Mouse (Mus musculus) left cerebral cortex, postnatal 36 days (tissue): Measurements from ENCODE around the gene Gm2431. TPM values are rescaled to one million over a fixed set of nuclear protein-coding genes. Genes with fewer than 3 reads are reported as not detected.
"Not testable (repeated sequence)": the region's sequence is repeated elsewhere in the genome, so short reads cannot be mapped to it uniquely, and the experiment has no call there.

Experiments
- DNase-seq, 2 experiments: peaks; one replicate each; pipeline ENCODE4 v3.0.0; 2021 to 2022; ENCODE audit warnings: low spot score in 2 of 2, mixed read lengths in 1 of 2
- intact Hi-C: fragments of 180-260 bp; cut with DNase I; formaldehyde crosslinking; loops from one replicate; pipeline ENCODE4 v1.15.1; 2025
- total RNA-seq, 2 experiments: library from RNA; stranded (reverse); gene quantifications; 2 replicates each; pipeline ENCODE4 v1.2.3; 2021

The Gm2431 gene
- not detected for total RNA-seq

GRCm38 (mm10) chr7:142258254-142258653 is at the start of gene Gm2431:
Gene Gm2431, minus strand, starts transcription at chr7:142258354.
- intact Hi-C loops, DNase-seq: not testable (repeated sequence)

- intact Hi-C loops: not testable (repeated sequence)
Observed at GRCm38 (mm10) chr7:142303929-142304328, 45.8 kb upstream of the Gm2431 start.

DNA sequence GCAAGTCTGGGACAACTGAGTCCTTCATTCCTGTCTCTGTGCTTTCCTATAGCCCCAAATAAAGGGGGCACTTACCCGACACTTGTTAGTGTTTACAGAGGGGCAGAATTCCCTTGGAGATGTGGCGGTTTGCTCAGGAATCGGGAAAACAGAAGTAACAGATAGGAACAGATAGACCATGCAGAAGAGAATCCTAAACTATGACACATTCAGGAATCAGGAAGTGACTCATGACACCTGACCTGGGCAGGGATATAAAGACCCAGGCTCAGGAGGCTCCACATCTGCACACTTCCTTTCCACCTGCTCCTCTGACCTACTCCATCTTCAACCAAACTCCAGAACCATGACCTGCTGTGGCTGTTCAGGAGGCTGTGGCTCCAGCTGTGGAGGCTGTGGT is 45.1 kb upstream of the Gm2431 start, which contains the start of gene Krtap5-4:
Gene Krtap5-4 (plus strand): TSS at position 301 of the 400 bp plus-strand sequence.
- intact Hi-C loops: no loop called here
- DNase-seq: no peak

More at GRCm38 (mm10) chr7:142303929-142304328, 45.8 kb upstream of the Gm2431 start:
- DNase-seq: not testable (repeated sequence)

- intact Hi-C loops, DNase-seq: not testable (repeated sequence)
Observed at GRCm38 (mm10) chr7:142297018-142297417, 38.9 kb upstream of the Gm2431 start, which contains the start of gene Krtap5-1. Gene Krtap5-1, minus strand, starts transcription at chr7:142297118.

DNA sequence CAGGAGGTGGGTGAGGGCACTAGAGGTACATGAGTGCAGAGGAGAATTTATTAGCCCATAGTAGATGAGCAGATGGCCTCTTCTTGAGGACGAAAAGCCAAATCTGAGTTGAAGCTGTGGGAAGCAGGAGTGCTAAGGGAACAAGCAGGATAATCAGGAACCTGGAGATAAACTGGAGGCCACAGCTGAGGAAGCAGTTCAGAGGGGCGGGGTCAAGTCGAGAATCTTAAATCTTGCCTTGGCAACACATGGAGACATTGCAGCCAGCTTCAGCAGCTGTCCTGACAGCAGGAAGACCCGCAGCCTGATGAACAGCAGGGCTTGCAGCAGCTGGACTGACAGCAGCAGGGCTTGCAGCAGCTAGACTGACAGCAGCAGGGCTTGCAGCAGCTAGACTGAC is 38.0 kb upstream of the Gm2431 start:
- intact Hi-C loops: not testable (repeated sequence)

DNA sequence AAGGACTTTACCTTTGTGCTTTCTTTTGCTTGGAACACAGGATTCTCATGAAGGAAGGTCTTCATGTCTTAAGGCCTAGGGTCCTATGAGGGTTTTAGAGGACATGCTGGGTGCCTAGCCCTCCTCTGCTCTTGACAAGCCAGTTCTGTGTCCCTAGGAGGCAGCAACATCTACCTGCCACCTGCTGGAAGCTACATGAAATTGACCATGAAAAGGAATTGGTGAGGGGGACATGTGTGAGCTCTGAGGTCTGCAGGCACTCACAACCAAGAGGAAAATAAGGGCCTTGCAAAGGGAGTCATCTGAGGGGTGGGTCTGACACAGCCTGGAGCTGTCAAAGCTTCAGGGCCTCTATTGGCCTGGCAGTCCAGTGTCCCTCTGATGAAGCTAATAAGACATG is 37.3 kb upstream of the Gm2431 start:
- intact Hi-C loops: no loop called here
- no peak for DNase-seq

More for the DNA sequence above, 38.0 kb upstream of the Gm2431 start:
- DNase-seq: not testable (repeated sequence)

- DNase-seq: not testable (repeated sequence)
- intact Hi-C loops: loop anchor here (1.0 kb wide), 1 partner anchor 17 kb away; no protein-coding TSS in a partner anchor
Observed at GRCm38 (mm10) chr7:142293851-142294250, 35.7 kb upstream of the Gm2431 start.

GRCm38 (mm10) chr7:142285910-142286612 is 27.9 kb upstream of the Gm2431 start:
- intact Hi-C loops, DNase-seq: not testable (repeated sequence)

DNA sequence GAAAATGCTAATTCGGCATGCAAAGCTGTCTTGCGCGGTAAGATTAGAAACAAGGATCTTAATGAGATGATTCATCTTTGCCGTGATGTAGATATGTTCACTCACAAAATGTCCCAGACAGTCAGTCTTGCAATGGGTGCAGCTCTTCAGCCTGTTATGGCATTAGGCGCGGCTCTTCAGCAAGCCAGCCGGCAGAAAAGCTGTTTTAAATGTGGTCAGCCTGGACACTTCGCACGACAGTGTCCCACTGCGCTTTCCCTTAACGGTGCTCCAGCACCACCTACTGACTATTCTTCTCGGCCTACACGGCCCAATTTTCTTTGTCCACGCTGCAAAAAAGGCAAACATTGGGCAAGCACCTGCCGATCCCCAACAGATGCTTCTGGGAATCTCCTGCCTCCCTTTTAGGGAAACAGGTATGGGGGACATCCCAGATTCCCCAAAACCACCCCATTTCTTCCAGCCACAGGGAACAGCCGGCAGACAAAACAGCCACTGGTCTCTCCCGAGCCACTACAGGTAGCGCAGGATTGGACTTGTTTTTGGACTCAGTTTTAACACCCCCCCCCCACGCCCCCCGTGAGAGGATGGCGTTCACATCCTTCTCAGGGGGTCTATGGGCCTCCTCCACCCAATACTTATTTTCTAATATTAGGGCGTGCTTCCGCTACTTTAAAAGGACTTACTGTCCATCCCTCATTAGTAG is 27.1 kb upstream of the Gm2431 start:
- intact Hi-C loops: no loop called here
- peak in 1 of 2 experiments; percentile 4 for DNase-seq

DNA sequence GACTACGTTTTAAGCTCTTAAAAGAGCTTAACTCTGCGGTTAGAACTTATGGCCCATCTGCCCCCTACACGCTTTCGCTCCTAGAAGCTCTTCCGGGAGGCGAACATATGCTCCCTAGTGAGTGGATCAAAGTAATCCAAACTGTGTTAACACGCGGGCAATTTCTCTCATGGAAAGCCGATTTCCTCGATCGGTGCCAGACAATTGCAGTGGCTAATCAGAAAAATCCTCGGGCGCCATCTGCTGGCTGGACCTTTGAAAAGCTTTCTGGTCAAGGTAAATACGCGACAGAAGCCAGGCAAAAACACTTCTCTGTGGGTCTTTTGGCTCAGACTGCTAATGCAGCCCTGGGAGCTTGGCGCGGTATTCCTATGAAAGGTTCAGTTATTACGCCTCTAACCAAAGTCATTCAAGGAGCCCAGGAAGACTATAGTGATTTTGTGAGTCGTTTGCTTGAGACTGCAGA is 26.5 kb upstream of the Gm2431 start:
- intact Hi-C loops: no loop called here

GRCm38 (mm10) chr7:142284023-142284591 is 26.0 kb upstream of the Gm2431 start:
- intact Hi-C loops: no loop called here
- peak; percentile 21 to 23 for DNase-seq

More for the DNA sequence above, 26.5 kb upstream of the Gm2431 start:
- DNase-seq: peak; percentile 83

DNA sequence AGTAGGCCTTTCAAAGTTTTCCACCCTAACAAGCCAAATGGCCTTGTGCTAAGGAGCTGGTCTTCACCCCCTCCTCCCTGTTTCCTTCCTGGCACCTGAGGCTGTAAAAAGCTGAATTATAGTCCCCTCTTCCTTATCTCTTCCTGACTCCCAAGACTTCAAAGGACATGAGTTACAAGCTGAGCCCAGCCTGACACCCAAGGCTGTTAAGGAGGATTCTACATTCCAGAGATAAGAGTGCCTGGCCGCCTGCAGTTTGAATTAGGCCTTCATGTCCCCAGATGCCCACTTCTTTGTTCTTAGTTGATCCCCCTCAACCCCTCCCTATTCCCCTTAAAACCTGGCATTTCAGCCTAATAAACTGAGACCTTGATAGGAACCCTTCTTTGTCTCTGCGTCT is 24.7 kb upstream of the Gm2431 start:
- intact Hi-C loops, DNase-seq: not testable (repeated sequence)

GRCm38 (mm10) chr7:142279291-142279690 is 21.1 kb upstream of the Gm2431 start:
- intact Hi-C loops: loop anchor here (1.0 kb wide), 1 partner anchor 8 kb away; no protein-coding TSS in a partner anchor
- not testable (repeated sequence) for DNase-seq

DNA sequence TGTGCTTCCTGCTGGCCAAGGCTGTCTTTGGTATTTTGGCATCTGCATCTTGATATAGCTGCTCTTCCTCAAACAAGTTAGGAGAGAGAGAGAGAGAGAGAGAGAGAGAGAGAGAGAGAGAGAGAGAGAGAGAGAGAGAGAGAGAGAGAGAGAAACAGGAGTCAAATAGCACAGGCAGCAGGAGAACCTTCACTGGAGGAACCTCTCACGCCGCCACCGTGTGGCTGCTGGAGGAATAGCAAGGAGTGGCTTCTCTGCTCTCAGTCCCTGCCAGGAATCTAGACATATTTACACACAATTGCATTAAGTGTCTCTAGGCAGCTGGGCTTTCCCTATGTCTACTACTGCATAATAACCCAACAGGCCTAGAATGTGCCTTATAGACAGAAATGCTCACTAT is 20.0 kb upstream of the Gm2431 start:
- peak; percentile 40 to 45 for DNase-seq
- intact Hi-C loops: not testable (repeated sequence)

- DNase-seq, intact Hi-C loops: not testable (repeated sequence)
Observed at GRCm38 (mm10) chr7:142274263-142274662, 16.1 kb upstream of the Gm2431 start, which contains the start of gene Gm4559. Gene Gm4559, minus strand, starts transcription at chr7:142274363.

DNA sequence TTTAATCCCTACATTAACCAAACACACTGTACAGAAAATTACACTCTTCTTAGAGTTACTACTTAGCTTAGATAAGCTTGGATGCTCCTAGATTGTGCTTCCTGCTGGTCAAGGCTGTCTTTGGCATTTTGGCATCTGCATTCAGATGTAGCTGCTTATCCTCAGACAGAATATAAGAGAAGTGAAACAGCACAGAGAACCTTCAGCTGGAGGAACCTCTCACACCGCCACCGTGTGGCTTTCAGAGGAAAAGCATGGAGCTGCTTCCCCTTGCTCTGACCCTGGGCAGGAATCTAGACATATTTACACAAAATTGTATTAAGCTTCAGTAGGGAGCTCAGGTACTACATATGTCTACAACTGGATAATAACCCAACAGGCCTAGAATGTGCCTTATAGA is 2.6 kb downstream of the Gm2431 start:
- peak; percentile 17 to 32 for DNase-seq
- intact Hi-C loops: no loop called here

DNA sequence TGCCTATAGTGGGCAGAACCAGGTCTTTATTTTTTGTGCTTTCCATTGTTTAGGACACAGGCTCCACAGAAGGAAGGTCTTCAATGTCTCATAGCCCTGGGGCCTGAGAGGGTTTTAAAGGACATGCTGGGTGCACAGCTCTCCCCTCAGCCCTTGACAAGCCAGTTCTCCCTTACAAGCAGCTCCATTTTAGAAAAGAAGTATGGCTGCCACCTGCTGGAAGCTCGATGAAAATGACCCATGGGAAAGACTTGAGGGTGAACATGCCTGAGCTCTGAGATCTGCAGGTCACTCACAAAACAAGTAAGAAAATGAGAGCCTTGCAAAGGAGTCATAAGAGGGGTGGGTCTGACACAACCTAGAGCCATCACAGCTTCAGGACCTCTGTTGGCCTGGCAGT is 8.3 kb downstream of the Gm2431 start:
- intact Hi-C loops: loop anchor here (5.0 kb wide), 1 partner anchor 103 kb away; no protein-coding TSS in a partner anchor
- peak; percentile 5 to 21 for DNase-seq

GRCm38 (mm10) chr7:142240978-142241377 is 17.2 kb downstream of the Gm2431 start, which contains the start of gene Gm40460:
Gene Gm40460, minus strand, starts transcription at chr7:142241078.
- no peak for DNase-seq
- intact Hi-C loops: no loop called here

GRCm38 (mm10) chr7:142231540-142231939 is 26.6 kb downstream of the Gm2431 start:
- DNase-seq: no peak
- intact Hi-C loops: no loop called here

GRCm38 (mm10) chr7:142229871-142230270 is 28.3 kb downstream of the Gm2431 start, which contains the start of gene Krtap5-5:
Gene Krtap5-5, minus strand, starts transcription at chr7:142229971.
- intact Hi-C loops, DNase-seq: not testable (repeated sequence)
